Mouse (Mus musculus) lung, embryonic 16.5 days (tissue): Measurements from ENCODE around the gene Tubb4a. TPM values are rescaled to one million over a fixed set of nuclear protein-coding genes. Genes with fewer than 3 reads are reported as not detected.

Source experiments
- ATAC-seq: fragments of 200-750 bp; cut with Nextera tagmentation; 2 replicates; pipeline ENCODE4 v1.8.0; 2017; ENCODE audit warnings: low read depth, mild to moderate bottlenecking, moderate library complexity
- H3K27ac ChIP-seq: fragments of 300-500 bp; sonication (generic); 2 replicates; pipeline ENCODE4 v1.5.1; 2014; ENCODE audit warnings: mild to moderate bottlenecking, control low read depth, low read length
- H3K27me3 ChIP-seq: fragments of 300-500 bp; sonication (generic); 2 replicates; pipeline ENCODE4 v1.6.1; 2014; ENCODE audit warnings: low read depth, low read length, mixed read lengths; ENCODE audit not compliant: control insufficient read depth, insufficient read depth
- H3K36me3 ChIP-seq: fragments of 300-500 bp; sonication (generic); 2 replicates; pipeline ENCODE4 v1.6.1; 2014; ENCODE audit warnings: low read length; ENCODE audit not compliant: control insufficient read depth, insufficient read depth
- H3K4me1 ChIP-seq: fragments of 300-500 bp; sonication (generic); replicated peaks from 2 replicates; pipeline ENCODE4 v1.6.1; 2014; ENCODE audit warnings: low read length, mixed read lengths; ENCODE audit not compliant: control insufficient read depth, insufficient read depth
- H3K4me2 ChIP-seq: fragments of 300-500 bp; sonication (generic); 2 replicates; pipeline ENCODE4 v1.6.1; 2014; ENCODE audit warnings: low read depth, low read length, control low read depth
- H3K4me3 ChIP-seq: fragments of 300-500 bp; sonication (generic); 2 replicates; pipeline ENCODE4 v1.5.1; 2014; ENCODE audit warnings: mild to moderate bottlenecking, low read length, control low read depth
- H3K9ac ChIP-seq: fragments of 300-500 bp; sonication (generic); 2 replicates; pipeline ENCODE4 v1.6.1; 2014; ENCODE audit warnings: low read length, control low read depth
- H3K9me3 ChIP-seq: fragments of 300-500 bp; sonication (generic); 2 replicates; pipeline ENCODE4 v1.6.1; 2016; ENCODE audit warnings: low read length; ENCODE audit not compliant: control insufficient read depth
- WGBS: fragments of 180-500 bp; shearing (Covaris S2); extraction: QIAGEN DNeasy Blood & Tissue Kit; methylation state at CpG from one replicate; pipeline ENCODE4 v1.1.7; 2014; 5-methylcytosine and 5-hydroxymethylcytosine counted together
- polyA plus RNA-seq: library from polyadenylated mRNA; unstranded; fragments of >200 nt; fragmentation: Nextera tagmentation; extraction: Ambion mirVana; gene quantifications from 2 replicates; pipeline ENCODE4 v1.2.1, GENCODE M21; 2015

The Tubb4a gene
- polyA plus RNA-seq, 1 experiment from 2014 or later, result 15.0 TPM

DNA sequence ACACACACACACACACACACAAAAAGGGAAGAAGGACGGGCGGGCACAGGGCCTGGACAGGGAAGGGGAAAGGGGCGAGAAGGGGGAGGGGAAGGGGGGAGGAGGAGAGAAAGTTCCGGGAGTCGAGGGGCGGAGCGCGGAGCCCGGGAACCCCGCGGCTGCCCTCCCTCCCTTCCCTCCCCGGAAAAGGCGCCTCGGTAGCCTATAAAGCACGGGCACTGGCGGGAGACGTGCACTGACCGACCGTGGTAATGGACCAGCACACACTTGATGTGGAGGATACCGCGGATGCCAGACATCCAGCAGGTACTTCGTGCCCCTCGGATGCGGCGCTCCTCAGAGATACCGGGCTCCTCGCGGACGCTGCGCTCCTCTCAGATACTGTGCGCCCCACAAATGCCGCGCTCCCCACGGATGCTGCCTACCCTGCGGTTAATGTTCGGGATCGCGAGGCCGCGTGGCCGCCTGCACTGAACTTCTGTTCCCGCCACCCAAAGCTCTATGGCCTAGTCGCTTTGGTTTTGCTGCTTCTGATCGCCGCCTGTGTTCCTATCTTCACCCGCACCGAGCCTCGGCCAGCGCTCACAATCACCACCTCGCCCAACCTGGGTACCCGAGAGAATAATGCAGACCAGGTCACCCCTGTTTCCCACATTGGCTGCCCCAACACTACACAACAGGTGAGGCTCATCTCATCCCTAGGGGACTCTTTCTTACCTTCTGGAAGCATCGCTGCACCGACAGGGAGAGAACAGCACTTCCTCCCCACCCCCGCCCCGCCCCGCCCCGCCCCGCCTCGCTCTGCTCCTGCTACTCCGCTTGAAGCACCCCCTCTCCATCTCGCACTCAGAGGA, 17.8 kb upstream of the Tubb4a start, which contains the start of gene Tnfsf9:
Gene Tnfsf9 (plus strand): TSS at position 145 of the 854 bp plus-strand sequence.
- 0% methylated on average over 47 of the region's 61 CpGs for WGBS
- Histone ChIP-seq H3K4me3 (peak within 1 kb of the TSS; percentile 73), H3K27ac (peak within 1 kb of the TSS; percentile 75), H3K27me3 (no peaks in the 10 kb centered on the region), H3K9me3 (no peaks in the 10 kb centered on the region), H3K9ac (peak within 1 kb of the TSS; percentile 79), H3K4me1 (peaks cover 5% of the 10 kb centered on the region; the same call in 1 of the 2 replicates), H3K36me3 (no peaks in the 10 kb centered on the region), H3K4me2 (peak within 1 kb of the TSS; percentile 85)
- ATAC-seq, result peak; percentile 83

DNA sequence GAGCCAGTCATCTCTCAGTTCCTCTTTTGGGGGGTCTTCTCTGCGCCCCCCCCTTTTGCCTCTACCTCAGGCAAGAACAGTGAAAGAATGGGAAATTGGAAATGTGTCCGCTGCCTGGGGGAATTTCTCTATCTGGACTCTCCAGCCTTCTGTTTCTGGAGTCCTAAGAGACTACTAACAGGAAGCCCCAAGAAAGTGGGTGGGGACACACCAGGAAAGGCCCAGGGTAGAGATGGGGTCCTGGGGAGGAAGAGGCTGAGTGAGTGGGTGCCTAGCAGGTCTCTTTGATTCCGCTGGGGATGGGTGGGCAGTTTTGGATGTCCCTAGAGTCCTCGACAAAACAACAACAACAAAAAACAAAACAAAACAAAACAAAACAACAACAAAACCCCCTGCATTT, 16.9 kb upstream of the Tubb4a start:
- peak overlapping the region; percentile 79 for H3K9ac ChIP-seq
- peak overlapping the region; percentile 73 for H3K4me3 ChIP-seq
- H3K4me2 ChIP-seq, result peak overlapping the region; percentile 85
- H3K4me1 ChIP-seq, result peaks cover 5% of the 10 kb centered on the region; the same call in 1 of the 2 replicates
- no peaks in the 10 kb centered on the region for H3K36me3 ChIP-seq
- no peak overlapping the region for H3K27ac ChIP-seq
- 48% methylated on average over 4 of the region's 4 CpGs for WGBS
- no peaks in the 10 kb centered on the region for H3K27me3 ChIP-seq
- no peaks in the 10 kb centered on the region for H3K9me3 ChIP-seq
- no peak for ATAC-seq

DNA sequence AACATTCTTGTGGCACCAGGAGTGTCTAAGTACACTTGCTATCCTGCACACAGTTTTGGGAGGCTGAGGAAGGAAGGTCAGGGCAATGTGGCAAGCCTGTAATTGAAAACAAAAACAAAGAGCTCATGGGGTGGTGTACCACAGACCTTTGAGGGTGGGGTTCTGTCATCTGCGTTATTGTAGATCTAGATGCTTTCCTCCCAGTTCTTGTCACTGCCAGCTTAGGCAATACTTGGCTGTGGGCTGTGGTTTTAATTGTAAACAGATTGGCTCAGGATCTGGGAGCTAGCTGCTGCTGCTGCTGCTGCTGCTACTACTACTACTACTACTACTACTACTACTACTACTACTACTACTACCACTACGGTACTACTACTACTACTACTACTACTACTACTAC, 14.7 kb upstream of the Tubb4a start:
- H3K9me3 ChIP-seq, result no peaks in the 10 kb centered on the region
- no peak overlapping the region for H3K4me2 ChIP-seq
- WGBS, result 72% methylated on average over 2 of the region's 2 CpGs
- no peaks in the 10 kb centered on the region for H3K36me3 ChIP-seq
- no peak overlapping the region for H3K9ac ChIP-seq
- ATAC-seq, result no peak
- H3K27ac ChIP-seq, result no peak overlapping the region
- no peaks in the 10 kb centered on the region for H3K27me3 ChIP-seq
- peaks cover 5% of the 10 kb centered on the region; the same call in 1 of the 2 replicates for H3K4me1 ChIP-seq
- H3K4me3 ChIP-seq, result no peak overlapping the region

DNA sequence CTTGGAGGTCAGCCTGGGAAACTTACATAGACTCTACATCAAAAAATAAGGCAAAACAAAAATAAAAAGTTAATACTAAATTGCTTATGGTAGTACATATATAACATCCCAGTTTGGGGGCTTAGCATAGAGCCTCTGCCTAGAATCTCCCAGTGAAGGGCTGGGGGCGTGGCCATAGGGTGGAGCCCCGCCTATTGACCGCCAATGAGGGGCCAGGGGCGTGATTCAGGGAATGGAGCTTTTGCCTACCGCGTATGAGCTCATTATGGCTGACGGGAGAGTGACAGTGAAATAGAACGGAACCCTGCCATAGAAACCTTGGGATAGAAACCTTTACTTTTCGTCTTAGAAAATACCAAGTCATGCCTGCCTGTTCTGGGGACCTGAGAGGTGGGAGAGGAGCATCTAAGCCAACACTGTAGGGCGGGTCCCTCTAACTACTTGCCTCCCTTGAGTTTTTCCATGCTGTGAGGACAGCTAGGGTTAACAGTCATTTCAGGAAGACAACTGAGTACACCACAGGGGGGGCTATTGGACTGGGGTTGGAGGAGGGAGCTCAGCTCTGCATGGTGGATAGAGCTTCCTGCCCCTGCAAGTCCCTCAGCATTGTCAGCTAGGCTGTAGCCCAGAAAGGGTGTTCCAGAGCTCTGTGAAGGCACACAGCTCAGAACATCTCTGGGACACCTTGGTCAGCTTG, 12.2 kb upstream of the Tubb4a start:
- H3K27me3 ChIP-seq, result no peaks in the 10 kb centered on the region
- H3K4me1 ChIP-seq, result peaks cover 3% of the 10 kb centered on the region; the same call in 1 of the 2 replicates
- no peak for ATAC-seq
- no peak overlapping the region for H3K27ac ChIP-seq
- no peak overlapping the region for H3K9ac ChIP-seq
- no peak overlapping the region for H3K4me2 ChIP-seq
- WGBS, result 10% methylated on average over 10 of the region's 10 CpGs
- no peaks in the 10 kb centered on the region for H3K9me3 ChIP-seq
- no peaks in the 10 kb centered on the region for H3K36me3 ChIP-seq
- H3K4me3 ChIP-seq, result no peak overlapping the region

DNA sequence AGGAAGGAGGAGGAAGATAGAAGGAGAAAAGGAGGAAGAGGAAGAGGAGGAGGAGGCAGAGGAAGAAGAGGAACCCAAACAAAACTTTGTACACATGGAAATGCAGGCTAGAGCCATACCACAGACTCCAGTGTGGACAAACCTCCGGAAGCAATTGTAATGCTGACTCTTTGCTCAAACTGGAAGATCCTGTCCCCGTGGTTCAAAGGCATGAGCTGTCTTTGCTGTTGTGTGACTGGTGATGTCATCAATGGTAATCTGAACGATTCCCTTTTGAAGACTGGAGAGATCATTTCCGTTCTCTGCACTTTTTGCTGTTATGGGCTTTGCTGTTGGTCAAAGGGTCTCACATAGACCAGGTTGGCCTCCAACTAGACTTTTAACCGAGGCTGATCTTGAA, 10.7 kb upstream of the Tubb4a start:
- Histone ChIP-seq H3K9me3 (no peaks in the 10 kb centered on the region), H3K27me3 (no peaks in the 10 kb centered on the region), H3K4me2 (no peak overlapping the region), H3K9ac (no peak overlapping the region), H3K36me3 (no peaks in the 10 kb centered on the region), H3K4me3 (no peak overlapping the region), H3K4me1 (0 out of 2 replicates have a peak, but pooled peaks cover 3% of the 10 kb centered on the region), H3K27ac (no peak overlapping the region)
- no peak for ATAC-seq
- WGBS, result 64% methylated on average over 5 of the region's 5 CpGs

DNA sequence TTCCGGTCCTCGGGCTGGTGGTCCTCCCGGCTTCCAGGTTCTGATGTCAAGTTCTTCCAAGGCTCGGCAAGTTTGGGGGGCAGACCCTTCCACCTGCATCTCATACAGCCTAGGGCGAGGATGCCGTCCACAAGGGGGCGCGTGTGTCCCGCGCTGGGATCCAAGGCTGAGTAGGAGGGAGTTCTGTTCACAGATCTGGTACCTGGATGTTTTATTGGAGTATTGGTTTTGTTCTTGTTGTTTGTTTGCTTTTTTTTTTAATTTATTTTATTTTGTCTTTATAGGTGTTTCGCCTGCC, 9.0 kb upstream of the Tubb4a start:
- under 1% methylated on average over 11 of the region's 11 CpGs for WGBS
- Histone ChIP-seq H3K27ac (no peak overlapping the region), H3K27me3 (no peaks in the 10 kb centered on the region), H3K4me1 (0 out of 2 replicates have a peak, but pooled peaks cover 3% of the 10 kb centered on the region), H3K9ac (no peak overlapping the region), H3K36me3 (no peaks in the 10 kb centered on the region), H3K9me3 (no peaks in the 10 kb centered on the region), H3K4me2 (peak overlapping the region; percentile 56), H3K4me3 (peak overlapping the region; percentile 23)
- ATAC-seq, result peak; percentile 88

DNA sequence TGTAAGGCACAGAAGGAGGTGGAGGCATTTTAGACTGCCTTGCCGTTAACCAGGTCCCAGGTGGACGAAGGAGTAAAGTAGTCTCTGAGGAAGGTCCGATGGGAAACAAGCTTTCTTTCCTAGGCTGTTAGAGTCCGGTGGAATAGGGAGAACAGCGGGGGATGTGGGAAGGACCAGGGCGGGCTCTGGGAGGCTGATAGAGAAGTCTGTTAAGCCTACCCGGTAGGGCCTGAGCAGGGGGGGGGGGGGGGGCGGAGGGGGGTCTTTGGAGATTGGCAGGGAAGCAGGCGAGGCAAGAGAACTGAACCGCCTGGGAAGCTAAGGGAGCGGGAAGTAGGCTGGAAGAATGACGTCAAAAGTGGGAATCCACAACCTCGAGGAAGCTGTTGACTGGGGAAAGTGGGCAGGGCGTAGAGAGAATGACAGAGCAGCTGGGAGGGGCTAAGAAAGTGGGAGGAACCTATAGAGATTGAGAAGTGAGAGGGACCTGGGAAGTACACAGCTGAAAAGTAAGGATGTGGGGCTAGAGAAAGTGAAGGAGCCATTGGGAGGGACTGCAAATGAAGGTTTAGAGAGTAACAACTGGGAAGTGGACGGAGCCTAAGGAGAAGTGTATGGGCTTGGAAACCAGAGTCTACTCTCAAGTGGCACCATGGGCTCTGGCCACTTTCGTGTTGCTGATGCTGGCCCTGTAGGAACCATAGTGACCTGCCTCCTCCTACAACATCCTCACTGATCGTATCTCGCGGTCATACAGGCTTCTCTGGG, 8.5 kb upstream of the Tubb4a start:
- ATAC-seq, result peak; percentile 89

DNA sequence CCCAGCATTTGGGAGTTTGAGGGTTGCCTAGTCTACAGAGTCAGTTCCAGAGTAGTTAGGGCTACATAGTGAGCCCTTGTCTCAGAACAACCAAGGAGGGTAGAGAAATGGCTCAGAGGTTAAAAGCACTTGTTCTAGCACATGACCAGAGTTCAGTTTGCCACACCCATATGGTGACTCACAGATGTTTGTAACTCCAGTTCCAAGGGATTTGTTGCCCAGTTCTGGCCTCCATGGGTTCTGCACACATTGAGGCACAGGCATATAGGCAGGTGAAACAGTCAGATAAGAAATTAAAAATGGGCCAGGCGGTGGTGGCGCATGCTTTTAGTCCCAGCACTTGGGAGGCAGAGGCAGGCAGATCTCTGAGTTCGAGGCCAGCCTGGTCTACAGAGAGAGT, 6.6 kb upstream of the Tubb4a start:
- H3K9ac ChIP-seq, result no peak overlapping the region
- H3K4me2 ChIP-seq, result no peak overlapping the region
- H3K27me3 ChIP-seq, result no peaks in the 10 kb centered on the region
- 86% methylated on average over 3 of the region's 3 CpGs for WGBS
- ATAC-seq, result no peak
- no peaks in the 10 kb centered on the region for H3K9me3 ChIP-seq
- 0 out of 2 replicates have a peak, but pooled peaks cover 3% of the 10 kb centered on the region for H3K4me1 ChIP-seq
- no peaks in the 10 kb centered on the region for H3K36me3 ChIP-seq
- no peak overlapping the region for H3K4me3 ChIP-seq
- H3K27ac ChIP-seq, result no peak overlapping the region

More for the DNA sequence above, 8.5 kb upstream of the Tubb4a start:
- Histone ChIP-seq H3K9me3 (no peaks in the 10 kb centered on the region), H3K4me2 (peak overlapping the region; percentile 56), H3K27me3 (no peaks in the 10 kb centered on the region), H3K36me3 (no peaks in the 10 kb centered on the region), H3K9ac (no peak overlapping the region), H3K27ac (no peak overlapping the region), H3K4me3 (peak overlapping the region; percentile 23), H3K4me1 (0 out of 2 replicates have a peak, but pooled peaks cover 3% of the 10 kb centered on the region)
- 3% methylated on average over 18 of the region's 19 CpGs for WGBS
